Mouse (Mus musculus) liver, adult (tissue): ENCODE results near the gene Gm42669.

ENCODE experiments used
- GATA4 ChIP-seq: IDR thresholded peaks from 2 replicates; pipeline ENCODE4 v1.6.1; 2014; ENCODE audit warnings: mild to moderate bottlenecking, low read length; ENCODE audit not compliant: insufficient replicate concordance

The Gm42669 gene

GRCm38 (mm10) chr5:107556969-107557368, 49.5 kb downstream of the Gm42669 start:
- TF ChIP-seq GATA4, result no peak

GRCm38 (mm10) chr5:107569148-107569547, 61.7 kb downstream of the Gm42669 start:
- TF ChIP-seq GATA4, result no peak

- TF ChIP-seq GATA4, result no peak
Observed at GRCm38 (mm10) chr5:107597301-107598077, 90.1 kb downstream of the Gm42669 start, which contains the start of the genes Rpap2 and Glmn. Gene Rpap2 (plus strand): TSS chr5:107597373. Gene Glmn (minus strand): TSS chr5:107597888.

GRCm38 (mm10) chr5:107598380-107598779, 91.0 kb downstream of the Gm42669 start:
- no peak for TF ChIP-seq GATA4

GRCm38 (mm10) chr5:107611224-107611623, 103.8 kb downstream of the Gm42669 start:
- no peak for TF ChIP-seq GATA4

- TF ChIP-seq GATA4, result no peak
Observed at GRCm38 (mm10) chr5:107617986-107618385, 110.6 kb downstream of the Gm42669 start.

- TF ChIP-seq GATA4, result no peak
Observed at GRCm38 (mm10) chr5:107621327-107621726, 113.9 kb downstream of the Gm42669 start.
